Mouse (Mus musculus) lung, postnatal 0 days (tissue): ENCODE data around the gene Swt1.

ENCODE experiments used
- CTCF ChIP-seq: IDR thresholded peaks from 2 replicates; pipeline ENCODE4 v1.5.1; 2016; ENCODE audit warnings: antibody characterized with exemption, mild to moderate bottlenecking
- EP300 ChIP-seq: IDR thresholded peaks from 2 replicates; pipeline ENCODE4 v1.6.1; 2016; ENCODE audit warnings: antibody characterized with exemption, mild to moderate bottlenecking, control low read depth

DNA sequence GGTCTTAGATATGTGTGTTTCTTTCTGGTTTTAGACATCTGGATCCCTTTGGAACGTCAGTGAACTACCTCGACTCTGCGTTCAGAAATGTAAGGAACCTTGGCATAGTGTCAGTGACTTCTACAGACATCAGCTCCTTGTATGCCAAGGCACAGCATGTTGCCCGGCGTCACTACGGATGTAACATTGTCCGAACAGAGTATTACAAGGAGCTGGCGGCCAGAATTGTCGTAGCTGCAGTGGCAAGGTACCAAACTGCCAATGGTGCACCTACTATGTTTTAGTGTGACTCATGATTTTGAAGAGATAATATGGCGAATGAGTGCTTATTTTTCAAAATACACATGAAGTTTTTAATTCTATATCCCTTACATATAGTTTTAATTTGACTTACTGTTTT is 21.6 kb upstream of the Swt1 start:
- TF ChIP-seq EP300 (no peak), CTCF (no peak)
